Mouse (Mus musculus): Measurements from ENCODE around the gene Gm11444.

The Gm11444 gene

DNA sequence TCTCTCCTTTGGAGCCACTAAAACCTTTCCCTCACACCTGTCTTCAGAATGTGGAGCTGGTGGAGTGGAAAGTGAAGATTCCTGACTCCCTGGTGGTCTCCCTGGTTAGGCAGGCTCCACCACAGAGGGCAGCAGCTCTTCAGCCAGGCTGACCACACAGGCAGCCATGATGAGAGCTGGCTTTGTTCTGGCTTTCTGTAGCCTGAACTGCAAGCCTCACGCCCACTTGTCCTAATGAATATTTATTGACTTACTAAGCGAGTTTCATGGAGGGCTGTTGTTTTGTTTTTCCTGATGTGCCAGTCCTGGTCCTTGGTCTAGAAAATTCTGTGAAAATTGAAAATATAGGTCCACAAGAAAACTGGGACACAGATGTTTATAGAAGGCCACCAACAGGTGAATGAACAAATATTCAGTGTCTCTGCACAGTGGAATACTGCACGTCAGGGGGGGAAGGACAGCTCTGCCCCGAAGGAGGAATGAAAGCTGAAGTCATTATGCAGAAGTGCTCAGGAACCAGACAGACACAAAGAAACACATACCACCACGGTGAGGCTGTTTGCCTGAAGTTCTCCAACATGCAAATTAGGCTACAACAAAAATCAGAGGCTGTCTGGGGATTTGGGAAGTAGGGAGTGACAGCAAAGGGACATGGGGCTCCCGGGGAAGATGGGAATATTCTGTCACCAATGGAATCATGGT, 8.0 kb upstream of the Gm11444 start:
- DNase-seq (ENCODE audit: low spot score): no peak

GRCm38 (mm10) chr11:85850758-85851157, 625 bp upstream of the Gm11444 start:
- no peak for DNase-seq (ENCODE audit: low spot score)

DNA sequence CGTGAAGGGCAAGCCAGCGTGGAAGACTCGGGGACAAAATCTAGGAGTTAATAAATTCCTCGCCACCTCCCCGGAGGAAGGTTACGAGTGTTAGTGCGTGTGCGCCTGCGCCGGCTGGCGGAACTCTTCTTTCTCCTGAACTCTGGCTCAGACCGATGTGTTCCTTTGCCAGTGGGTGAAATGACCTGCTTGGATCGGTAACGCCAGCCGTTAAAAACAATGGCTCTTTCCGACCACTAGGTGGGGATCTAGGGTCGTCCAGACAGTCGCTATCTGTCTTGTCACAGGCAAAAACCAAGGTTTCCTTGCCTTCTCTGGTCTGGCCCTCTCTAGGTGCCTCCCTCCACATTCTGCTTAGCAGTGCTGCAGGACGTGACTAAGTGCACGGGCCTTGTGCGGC, 1.1 kb downstream of the Gm11444 start:
- DNase-seq (ENCODE audit: low spot score): peak; percentile 74

GRCm38 (mm10) chr11:85846509-85846908, 3.6 kb downstream of the Gm11444 start:
- peak; percentile 46 for DNase-seq (ENCODE audit: low spot score)

DNA sequence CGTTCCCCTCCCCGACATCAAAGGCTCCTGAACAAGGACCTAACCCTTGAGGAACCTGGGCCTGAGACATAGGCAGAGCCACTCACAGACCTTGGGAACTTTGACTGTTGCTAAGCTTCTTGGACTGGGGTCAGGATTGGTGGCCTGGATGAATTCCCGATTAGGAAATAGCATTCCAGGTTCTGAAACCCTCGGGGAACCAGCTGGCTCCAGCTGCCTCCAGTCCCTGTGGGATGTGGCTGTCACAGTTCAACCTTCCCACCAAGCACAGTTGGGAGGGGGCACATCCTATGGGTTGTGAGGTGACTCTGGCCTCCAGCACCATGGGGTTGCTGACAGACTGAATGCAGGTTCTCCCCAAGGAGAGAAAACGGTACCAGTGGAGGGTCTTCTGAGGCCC, 4.2 kb downstream of the Gm11444 start:
- no peak for DNase-seq (ENCODE audit: low spot score)

DNA sequence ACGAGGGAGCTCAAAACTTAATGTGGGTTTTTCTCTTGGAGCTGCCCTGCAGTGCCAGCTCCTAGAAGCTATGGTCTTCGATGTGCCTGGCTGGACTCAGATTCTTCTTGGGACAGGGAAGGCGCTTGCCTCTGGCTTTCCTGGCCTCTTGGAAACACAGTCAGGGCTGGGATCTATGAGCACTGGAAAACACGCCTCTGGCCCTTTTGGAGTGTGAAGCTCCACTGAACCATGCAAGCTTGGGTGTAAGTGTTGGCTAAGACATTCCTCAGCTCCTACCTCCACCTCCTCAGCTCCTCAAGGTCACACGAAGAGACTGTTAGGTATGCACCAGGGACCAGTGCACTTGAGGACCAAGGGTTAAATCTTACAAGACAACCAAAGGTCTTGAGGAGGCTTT, 5.2 kb downstream of the Gm11444 start:
- no peak for DNase-seq (ENCODE audit: low spot score)

- peak; percentile 84 for DNase-seq (ENCODE audit: low spot score)
Measured at GRCm38 (mm10) chr11:85844144-85844965, 5.8 kb downstream of the Gm11444 start.

DNA sequence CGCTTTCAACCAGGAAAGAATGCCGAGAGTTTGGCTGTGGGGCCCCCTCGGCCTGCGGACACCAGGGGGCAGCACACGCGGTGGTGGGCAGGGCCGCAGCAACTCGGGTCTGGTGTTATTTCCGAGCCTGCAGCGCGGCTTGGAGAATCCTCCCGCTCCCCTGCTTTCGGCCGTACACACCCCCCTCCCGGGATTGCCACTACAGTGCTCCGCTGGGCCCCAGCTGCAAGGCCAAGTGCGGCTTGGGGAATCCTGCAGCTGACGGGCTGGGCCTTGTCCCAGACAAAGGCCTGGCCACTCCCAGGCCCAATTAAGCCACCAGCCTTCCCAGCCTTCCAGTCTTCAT, 6.8 kb downstream of the Gm11444 start:
- DNase-seq (ENCODE audit: low spot score): peak; percentile 82

DNA sequence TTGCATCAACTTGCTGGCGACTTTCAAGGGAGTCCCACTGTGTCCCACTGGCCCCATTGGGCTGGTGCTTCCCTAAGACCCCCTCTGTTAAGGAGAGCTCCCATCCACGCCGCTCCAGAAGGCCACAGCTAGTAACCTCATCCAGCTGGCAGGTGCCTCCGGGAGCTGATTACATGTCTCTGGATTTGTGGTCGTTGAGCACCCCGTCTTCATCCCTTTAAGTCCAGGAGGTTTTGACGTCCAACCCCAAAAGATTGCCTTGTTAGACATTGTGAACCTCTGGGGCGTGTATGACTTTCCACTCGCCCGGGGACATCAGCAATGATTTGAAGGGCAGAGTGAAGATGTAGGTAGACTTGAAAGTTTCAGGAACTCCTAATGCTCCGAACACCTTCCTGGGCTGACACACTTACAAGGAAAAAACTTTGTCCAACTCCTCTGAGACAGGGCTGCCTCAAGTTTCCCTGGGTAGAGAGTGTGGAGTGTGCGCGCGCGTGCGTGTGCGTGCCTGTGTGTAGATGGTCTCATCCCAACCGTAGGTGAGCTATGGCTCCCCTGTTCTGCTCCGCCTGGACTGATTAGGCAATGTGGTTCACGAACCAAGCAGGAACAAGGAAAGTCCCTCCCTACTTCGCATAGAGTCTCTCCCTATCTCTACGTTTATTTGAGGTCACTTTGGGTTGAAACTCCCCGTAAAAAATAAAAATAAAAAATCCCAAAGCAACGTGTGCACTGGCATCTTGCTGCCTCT, 7.4 kb downstream of the Gm11444 start:
- DNase-seq (ENCODE audit: low spot score): no peak

- peak; percentile 84 for DNase-seq (ENCODE audit: low spot score)
Measured at GRCm38 (mm10) chr11:85841980-85842379, 8.2 kb downstream of the Gm11444 start.

GRCm38 (mm10) chr11:85841211-85841681, 8.9 kb downstream of the Gm11444 start:
- no peak for DNase-seq (ENCODE audit: low spot score)

- no peak for DNase-seq (ENCODE audit: low spot score)
Measured at GRCm38 (mm10) chr11:85840803-85841145, 9.4 kb downstream of the Gm11444 start.

- no peak for DNase-seq (ENCODE audit: low spot score)
Measured at GRCm38 (mm10) chr11:85840031-85840802, 9.9 kb downstream of the Gm11444 start.

DNA sequence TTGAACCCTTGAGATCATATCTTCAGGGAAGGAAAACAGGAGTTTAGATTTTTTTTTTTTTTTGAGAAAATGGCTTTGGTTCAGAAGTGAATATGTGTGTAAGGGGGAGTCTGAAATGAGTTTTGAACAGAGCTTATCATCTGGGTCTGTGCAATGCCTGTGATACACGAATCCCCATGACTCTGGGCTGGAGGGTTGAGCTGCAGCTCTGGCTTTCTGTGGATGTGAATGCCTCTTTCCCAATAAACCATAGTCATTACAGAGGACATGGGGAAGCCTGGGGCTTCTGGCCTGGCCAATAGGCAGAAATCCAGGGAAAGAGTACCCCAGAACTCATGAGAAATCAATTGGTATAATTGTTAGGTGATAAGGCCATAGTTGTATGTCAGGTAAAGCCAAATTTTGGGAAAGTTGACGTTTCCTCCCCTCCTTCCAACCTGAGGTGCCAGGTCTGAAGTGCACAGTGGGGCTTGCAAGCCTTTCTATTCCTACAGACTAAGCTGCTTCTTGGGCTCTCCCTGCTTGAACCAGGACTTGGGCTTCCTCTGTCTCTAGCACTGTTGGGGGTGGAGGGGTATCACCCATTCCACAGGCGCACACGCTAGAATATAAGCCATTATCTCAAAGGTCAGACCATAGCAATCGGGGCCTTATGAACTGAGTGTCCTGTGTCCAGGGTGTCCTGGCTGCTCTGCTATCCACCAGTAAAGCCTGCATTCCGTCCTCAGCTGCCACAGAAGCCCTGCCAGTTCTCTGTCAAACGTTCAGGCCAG, 10.7 kb downstream of the Gm11444 start:
- DNase-seq (ENCODE audit: low spot score): no peak

DNA sequence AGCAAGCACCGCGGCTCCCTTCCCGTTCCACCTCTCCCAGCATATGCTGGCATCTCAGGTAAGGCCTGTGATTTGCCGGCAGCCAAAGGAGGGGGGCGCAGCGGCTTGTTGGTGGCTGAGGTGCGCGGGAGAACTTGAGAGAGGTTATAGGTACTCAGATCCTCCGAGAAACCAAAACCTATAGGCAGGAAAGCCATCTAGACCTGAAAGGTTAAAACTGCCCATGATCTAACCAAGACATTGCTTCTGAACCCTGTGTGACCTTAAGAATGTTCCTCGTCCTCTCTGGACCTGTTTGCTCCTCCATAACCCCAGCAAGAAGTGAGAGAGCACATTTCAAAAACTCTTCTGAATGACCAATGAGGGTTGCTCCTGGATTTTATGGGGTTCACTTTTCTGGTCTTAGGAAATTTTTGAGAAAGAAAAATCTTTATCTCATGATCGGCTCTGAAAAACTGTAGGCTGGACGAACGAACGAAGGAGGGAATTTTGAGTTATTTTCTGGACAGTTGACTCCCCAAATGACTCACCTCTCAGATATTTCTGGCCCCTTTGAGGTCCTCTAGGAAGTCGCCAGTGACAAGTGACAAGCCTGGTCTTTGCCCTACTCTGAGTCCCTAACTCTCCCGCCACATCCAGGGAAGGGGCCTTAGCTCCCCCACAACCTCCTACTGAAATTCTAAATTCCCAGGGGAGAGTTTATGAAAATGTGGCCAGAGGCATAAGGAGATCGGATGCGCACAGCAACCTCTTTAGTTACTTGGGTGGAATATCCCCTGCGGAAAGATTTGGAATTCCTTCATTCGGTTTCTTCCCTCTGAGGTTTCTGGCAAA, 11.5 kb downstream of the Gm11444 start:
- no peak for DNase-seq (ENCODE audit: low spot score)

DNA sequence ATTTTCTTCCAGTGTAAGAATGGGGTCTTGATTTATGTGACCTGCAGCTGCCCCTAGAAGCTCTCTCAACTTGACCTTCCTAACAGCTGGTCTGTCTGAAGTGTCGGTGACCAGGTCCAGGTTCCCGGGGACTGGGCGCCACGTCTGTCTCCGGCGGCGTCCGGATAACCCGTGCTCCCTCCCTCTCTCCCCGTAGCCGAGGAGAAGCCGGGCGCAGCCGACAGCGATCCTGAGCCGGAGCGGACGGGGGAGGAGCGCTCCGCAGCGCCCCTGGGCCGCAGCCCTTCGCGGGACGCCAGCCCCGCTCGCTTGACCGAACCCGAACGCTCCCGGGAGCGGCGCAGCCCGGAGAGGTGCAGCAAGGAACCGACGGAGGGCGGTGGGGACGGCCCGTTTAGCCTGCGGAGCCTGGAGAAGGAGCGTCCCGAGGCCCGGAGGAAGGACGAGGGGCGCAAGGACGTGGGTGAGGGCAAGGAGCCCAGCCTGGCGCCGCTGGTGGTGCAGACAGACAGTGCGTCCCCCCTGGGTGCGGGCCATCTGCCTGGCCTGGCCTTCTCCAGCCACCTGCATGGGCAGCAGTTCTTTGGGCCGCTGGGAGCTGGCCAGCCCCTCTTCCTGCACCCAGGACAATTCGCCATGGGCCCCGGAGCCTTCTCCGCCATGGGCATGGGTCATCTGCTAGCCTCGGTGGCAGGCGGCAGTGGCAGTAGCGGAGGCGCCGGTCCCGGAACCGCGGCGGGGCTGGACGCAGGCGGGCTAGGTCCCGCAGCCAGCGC, 12.3 kb downstream of the Gm11444 start:
- no peak for DNase-seq (ENCODE audit: low spot score)

DNA sequence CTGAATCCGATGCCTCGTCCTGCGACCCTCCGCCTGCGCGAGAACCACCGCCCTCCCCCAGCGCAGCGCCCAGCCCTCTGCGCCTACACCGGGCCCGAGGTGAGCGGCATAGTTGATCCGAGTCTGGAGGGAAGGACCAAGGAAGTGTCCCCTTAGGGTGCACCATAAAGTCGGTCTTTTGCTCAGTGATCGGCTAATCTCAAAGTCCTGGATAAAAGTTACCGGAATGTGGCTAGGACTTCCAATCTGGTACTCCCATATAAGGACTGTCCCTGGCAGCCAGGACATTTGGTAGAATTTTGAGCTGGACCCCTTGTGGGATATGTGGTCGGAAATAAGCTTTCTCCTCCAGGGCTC, 12.9 kb downstream of the Gm11444 start:
- no peak for DNase-seq (ENCODE audit: low spot score)

DNA sequence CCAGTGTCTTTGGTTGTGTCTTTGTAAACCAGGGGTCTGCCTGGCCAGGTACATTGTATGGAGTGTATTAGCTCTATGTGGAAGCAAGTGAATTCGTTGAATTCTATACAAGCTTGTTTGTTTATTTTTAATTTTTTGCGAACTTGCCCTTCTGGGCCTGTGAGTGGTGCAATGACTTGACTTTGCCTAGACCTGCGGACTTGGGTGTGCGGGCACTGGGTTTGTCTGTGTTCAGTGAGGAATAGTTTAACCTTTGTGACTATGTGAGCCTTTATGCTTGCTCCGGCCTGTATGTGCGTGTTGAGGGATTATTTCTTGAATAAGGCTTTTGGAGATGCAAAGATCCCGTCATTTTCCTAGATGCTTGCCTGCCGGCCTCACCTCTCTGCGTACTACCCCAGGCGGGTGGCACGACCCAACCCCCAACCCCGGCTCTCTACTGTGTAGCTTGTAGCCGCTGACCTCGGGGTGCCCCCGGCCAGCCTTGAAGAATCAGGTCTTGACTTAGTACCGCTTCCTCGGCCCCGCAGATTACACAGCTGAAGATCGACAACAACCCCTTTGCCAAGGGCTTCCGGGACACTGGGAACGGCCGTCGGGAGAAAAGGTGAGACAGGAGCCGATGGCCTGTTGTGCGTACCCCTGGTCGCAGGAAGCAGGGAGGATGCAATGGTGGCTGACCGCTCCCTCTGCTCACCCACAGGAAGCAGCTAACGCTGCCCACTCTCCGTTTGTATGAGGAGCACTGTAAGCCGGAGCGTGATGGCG, 13.4 kb downstream of the Gm11444 start:
- DNase-seq (ENCODE audit: low spot score): no peak
